Mouse (Mus musculus) E14TG2a.4 (cell line): ENCODE results near the gene Cacna1d.

Experiments used
- CTCF ChIP-seq: conservative IDR thresholded peaks from 2 replicates; pipeline ENCODE4 v1.5.1; 2014; ENCODE audit warnings: low read length
- NANOG ChIP-seq: IDR thresholded peaks from 2 replicates; pipeline ENCODE4 v1.6.1; 2014; ENCODE audit warnings: borderline replicate concordance, low read length, mixed read lengths

- TF ChIP-seq CTCF (no peak), NANOG (no peak)
Observed at GRCm38 (mm10) chr14:30474416-30474815, 16.8 kb downstream of the Cacna1d start.
